Mouse (Mus musculus) testis, adult 2 months (tissue): ENCODE measurements around the gene Luc7l. TPM values are rescaled to one million over a fixed set of nuclear protein-coding genes. Genes with fewer than 3 reads are reported as not detected.
"Not testable (repeated sequence)": the region's sequence is repeated elsewhere in the genome, so short reads cannot be mapped to it uniquely, and the experiment has no call there.

ENCODE experiments used
- H3K27ac ChIP-seq: fragments of 200-500 bp; 2 replicates; pipeline ENCODE4 v1.5.1; 2012; ENCODE audit warnings: low read depth, low read length; ENCODE audit not compliant: control insufficient read depth, insufficient read depth
- H3K27me3 ChIP-seq: fragments of 200-500 bp; 2 replicates; pipeline ENCODE4 v1.6.1; 2012; ENCODE audit warnings: mild to moderate bottlenecking, low read length, moderate library complexity; ENCODE audit not compliant: control insufficient read depth, insufficient read depth
- H3K36me3 ChIP-seq: fragments of 200-500 bp; 2 replicates; pipeline ENCODE4 v1.6.1; 2012; ENCODE audit warnings: mild to moderate bottlenecking, low read length; ENCODE audit not compliant: control insufficient read depth, insufficient read depth
- H3K4me1 ChIP-seq: fragments of 200-500 bp; 2 replicates; pipeline ENCODE4 v1.6.1; 2012; ENCODE audit warnings: low read length; ENCODE audit not compliant: control insufficient read depth, insufficient read depth
- H3K4me3 ChIP-seq: fragments of 200-500 bp; 2 replicates; pipeline ENCODE4 v1.5.1; 2012; ENCODE audit warnings: low read depth, mild to moderate bottlenecking, low read length, moderate library complexity, mixed read lengths; ENCODE audit not compliant: control insufficient read depth
- CTCF ChIP-seq: fragments of 200-500 bp; IDR thresholded peaks from 2 replicates; pipeline ENCODE4 v1.5.1; 2012; ENCODE audit warnings: low read depth, mild to moderate bottlenecking, inconsistent platforms, low read length, moderate library complexity; ENCODE audit not compliant: control insufficient read depth, insufficient read depth, insufficient replicate concordance
- POLR2A ChIP-seq: fragments of 200-500 bp; IDR thresholded peaks from 2 replicates; pipeline ENCODE4 v1.6.1; 2012; ENCODE audit warnings: low read depth, mild to moderate bottlenecking, inconsistent platforms, low read length, moderate library complexity; ENCODE audit not compliant: control insufficient read depth
- polyA plus RNA-seq: library from polyadenylated mRNA; depleted of rRNA; stranded (reverse); fragments of >200 nt; gene quantifications from 2 replicates; pipeline ENCODE4 v1.2.3, GENCODE M21; 2012; rRNA removed

Gene Luc7l
- polyA plus RNA-seq, 1 experiment: 16.3 TPM

DNA sequence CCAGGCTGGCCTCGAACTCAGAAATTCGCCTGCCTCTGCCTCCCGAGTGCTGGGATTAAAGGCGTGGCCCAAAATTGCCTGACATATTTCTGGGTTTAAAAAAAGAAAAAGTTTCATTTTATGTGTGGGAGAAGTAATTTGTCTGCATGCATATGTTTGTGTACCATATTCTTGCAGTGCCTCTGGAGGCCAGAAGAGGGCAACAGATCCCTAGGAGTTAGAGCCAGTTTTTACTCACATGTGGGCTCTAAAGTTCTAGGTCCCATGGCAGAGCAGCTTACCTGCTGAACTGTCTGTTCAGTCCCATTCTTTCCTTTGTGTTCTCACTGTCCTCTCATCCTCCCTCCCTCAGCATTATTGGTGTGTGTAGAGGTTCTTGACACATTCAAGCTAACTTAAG is 24.0 kb downstream of the Luc7l start:
- H3K4me3 ChIP-seq: no peak overlapping the region
- no peaks in the 10 kb centered on the region for H3K27me3 ChIP-seq
- TF ChIP-seq POLR2A (no peak), CTCF (no peak; the same call in 1 of the 2 replicates)
- H3K27ac ChIP-seq: no peak overlapping the region
- no peaks in the 10 kb centered on the region for H3K4me1 ChIP-seq
- H3K36me3 ChIP-seq: peaks cover 11% of the 10 kb centered on the region

DNA sequence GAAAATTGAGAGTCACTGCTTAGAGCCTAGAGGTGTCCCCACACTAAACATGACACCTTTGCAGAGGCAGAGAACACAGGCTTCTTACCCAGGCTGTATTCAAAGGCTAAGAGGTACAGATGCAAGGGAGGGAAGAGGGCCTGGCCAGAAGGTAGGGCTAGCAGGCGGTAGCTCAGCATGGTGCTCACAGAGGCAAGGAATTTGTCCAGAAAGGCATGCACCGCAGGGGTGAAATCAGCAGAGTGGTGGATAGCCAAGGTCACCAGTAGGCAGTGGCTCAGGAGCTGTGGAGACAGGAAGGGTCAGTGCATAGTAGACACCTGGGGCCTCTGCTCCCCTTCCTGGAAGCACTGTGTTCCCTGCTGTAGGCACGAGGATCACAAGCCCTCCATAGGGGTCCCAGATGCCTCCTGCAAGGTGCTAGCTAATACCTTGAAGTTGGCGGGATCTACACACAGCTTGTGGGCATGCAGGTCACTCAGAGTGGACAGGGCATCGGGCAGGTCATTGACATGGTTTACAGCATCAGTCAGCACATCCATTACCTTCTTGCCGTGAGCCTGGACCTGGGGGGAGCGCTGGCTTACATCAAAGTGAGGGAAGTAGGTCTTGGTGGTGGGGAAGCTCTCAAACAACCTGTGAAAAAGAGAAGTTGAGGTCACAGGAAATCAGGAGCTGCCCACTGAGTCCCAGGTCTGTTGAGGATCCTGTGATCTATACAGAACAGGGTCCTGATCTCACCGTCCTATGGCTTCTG is 33.7 kb downstream of the Luc7l start:
- Histone ChIP-seq H3K27me3 (no peaks in the 10 kb centered on the region), H3K4me1 (no peaks in the 10 kb centered on the region), H3K27ac (no peak overlapping the region), H3K36me3 (peaks cover 2% of the 10 kb centered on the region), H3K4me3 (no peak overlapping the region)
- TF ChIP-seq CTCF: no peak
- TF ChIP-seq POLR2A: no peak

DNA sequence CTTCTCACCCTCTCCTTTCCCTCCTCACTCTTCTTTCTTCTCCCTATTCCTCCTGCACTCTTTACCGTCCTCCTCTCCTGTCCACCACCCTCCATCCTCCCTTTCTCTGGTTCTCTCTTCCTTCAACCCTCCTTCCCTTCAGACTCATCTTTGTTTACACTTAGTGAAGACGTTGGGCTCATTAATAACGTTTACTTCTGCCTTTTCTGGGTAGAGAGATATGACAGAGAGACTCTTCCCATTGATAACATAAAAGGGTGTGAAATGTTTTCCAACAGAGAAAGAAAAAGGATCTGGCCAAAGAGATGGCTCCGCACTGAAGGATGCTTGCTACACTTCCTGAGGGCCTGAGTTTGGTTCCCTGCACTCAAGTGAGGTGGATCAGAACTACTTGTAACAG is 36.8 kb downstream of the Luc7l start:
- H3K36me3 ChIP-seq: no peaks in the 10 kb centered on the region
- no peaks in the 10 kb centered on the region for H3K4me1 ChIP-seq
- no peak overlapping the region for H3K4me3 ChIP-seq
- no peak overlapping the region for H3K27ac ChIP-seq
- TF ChIP-seq CTCF (no peak), POLR2A (no peak)
- H3K27me3 ChIP-seq: no peaks in the 10 kb centered on the region

- H3K4me3 ChIP-seq, H3K4me1 ChIP-seq, H3K36me3 ChIP-seq, H3K27me3 ChIP-seq, H3K27ac ChIP-seq: not testable (repeated sequence)
Measured at GRCm38 (mm10) chr17:26298318-26298717, 45.6 kb downstream of the Luc7l start.

DNA sequence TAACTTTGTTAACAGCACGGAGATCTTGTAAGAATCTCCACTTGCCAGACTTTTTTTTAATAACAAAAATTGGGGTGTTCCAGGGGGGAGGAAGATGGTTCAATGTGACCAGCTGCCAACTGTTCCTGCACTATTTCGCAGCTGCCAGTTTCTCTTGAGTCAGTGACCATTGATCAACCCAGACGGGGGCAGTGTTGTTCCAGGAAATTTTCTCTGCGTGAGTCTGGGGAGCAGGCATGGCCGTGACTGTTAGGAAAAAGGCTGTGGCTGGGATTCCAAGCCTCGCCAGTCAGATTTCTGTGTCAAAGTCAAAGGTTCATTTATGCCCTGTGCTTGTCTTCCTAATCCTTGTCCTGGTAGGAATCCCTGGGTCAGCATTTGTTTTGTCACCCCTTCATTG is 61.6 kb downstream of the Luc7l start:
- no peak overlapping the region for H3K27ac ChIP-seq
- no peaks in the 10 kb centered on the region for H3K27me3 ChIP-seq
- H3K4me3 ChIP-seq: no peak overlapping the region
- H3K4me1 ChIP-seq: no peaks in the 10 kb centered on the region
- no peaks in the 10 kb centered on the region for H3K36me3 ChIP-seq
- TF ChIP-seq CTCF (peak; percentile 37; the same call in 1 of the 2 replicates), POLR2A (no peak)

GRCm38 (mm10) chr17:26315474-26315873 is 62.8 kb downstream of the Luc7l start:
- TF ChIP-seq CTCF (no peak), POLR2A (no peak)
- H3K36me3 ChIP-seq: no peaks in the 10 kb centered on the region
- H3K4me3 ChIP-seq: no peak overlapping the region
- no peaks in the 10 kb centered on the region for H3K27me3 ChIP-seq
- no peak overlapping the region for H3K27ac ChIP-seq
- no peaks in the 10 kb centered on the region for H3K4me1 ChIP-seq

DNA sequence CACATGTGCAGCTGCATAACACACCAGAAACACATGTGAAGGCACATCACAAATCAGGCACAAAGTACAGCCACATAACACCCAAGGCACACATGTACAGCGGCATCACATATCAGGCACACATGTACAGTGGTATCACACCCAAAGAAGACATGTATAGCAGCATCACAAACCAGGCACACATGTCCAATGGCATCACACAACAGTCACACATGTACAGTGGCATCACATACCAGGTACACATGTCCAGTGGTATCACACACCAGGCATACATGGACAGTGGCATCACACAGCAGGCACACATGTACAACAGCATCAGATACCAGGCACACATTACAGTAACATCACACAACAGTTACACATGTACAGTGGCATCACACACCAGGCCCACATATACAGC is 65.7 kb downstream of the Luc7l start:
- Histone ChIP-seq H3K27me3 (no peaks in the 10 kb centered on the region), H3K27ac (no peak overlapping the region), H3K4me3 (no peak overlapping the region), H3K36me3 (no peaks in the 10 kb centered on the region), H3K4me1 (no peaks in the 10 kb centered on the region)
- TF ChIP-seq CTCF (no peak), POLR2A (no peak)

Other genes with a start within 250 kb of the Luc7l start
- 35.2 and 37.5 TPM in 2 replicates for gene Rab11fip3, start 183.3 kb upstream of the Luc7l start, polyA plus RNA-seq
- 9.8 and 12.0 TPM in 2 replicates for gene Decr2, start 162.6 kb upstream of the Luc7l start, polyA plus RNA-seq
- 5.3 and 5.4 TPM in 2 replicates for gene Nme4, start 157.3 kb upstream of the Luc7l start, polyA plus RNA-seq
- 361 and 374 TPM in 2 replicates for gene Tmem8, start 139.6 kb upstream of the Luc7l start, polyA plus RNA-seq
- gene Mrpl28, start 129.4 kb upstream of the Luc7l start, polyA plus RNA-seq: 30.4 and 36.5 TPM in 2 replicates
- gene Axin1, start 114.2 kb upstream of the Luc7l start, polyA plus RNA-seq: 14.4 and 15.0 TPM in 2 replicates
- gene Pdia2, start 53.8 kb upstream of the Luc7l start, polyA plus RNA-seq: not detected in 2 replicates
- gene Rgs11, start 49.9 kb upstream of the Luc7l start, polyA plus RNA-seq: 12.9 and 16.0 TPM in 2 replicates
- 5.0 and 6.4 TPM in 2 replicates for gene Arhgdig, start 45.1 kb upstream of the Luc7l start, polyA plus RNA-seq
- gene Fam234a, start 8.7 kb upstream of the Luc7l start, polyA plus RNA-seq: 73.8 and 74.9 TPM in 2 replicates
- 0.54 and 0.58 TPM in 2 replicates for gene Neurl1b, start 161.9 kb downstream of the Luc7l start, polyA plus RNA-seq